Mouse (Mus musculus): ENCODE measurements around the gene Plce1. TPM values are rescaled to one million over a fixed set of nuclear protein-coding genes. Genes with fewer than 3 reads are reported as not detected.
A peak's percentile ranks its signal among the peaks of the same experiment; 100 is the strongest.
"Not testable (repeated sequence)": the region's sequence is repeated elsewhere in the genome, so short reads cannot be mapped to it uniquely, and the experiment has no call there.

Gene Plce1
- total RNA-seq, 4 experiments from 2014 or later: 4.8 to 6.6 (median 6.1) TPM

DNA sequence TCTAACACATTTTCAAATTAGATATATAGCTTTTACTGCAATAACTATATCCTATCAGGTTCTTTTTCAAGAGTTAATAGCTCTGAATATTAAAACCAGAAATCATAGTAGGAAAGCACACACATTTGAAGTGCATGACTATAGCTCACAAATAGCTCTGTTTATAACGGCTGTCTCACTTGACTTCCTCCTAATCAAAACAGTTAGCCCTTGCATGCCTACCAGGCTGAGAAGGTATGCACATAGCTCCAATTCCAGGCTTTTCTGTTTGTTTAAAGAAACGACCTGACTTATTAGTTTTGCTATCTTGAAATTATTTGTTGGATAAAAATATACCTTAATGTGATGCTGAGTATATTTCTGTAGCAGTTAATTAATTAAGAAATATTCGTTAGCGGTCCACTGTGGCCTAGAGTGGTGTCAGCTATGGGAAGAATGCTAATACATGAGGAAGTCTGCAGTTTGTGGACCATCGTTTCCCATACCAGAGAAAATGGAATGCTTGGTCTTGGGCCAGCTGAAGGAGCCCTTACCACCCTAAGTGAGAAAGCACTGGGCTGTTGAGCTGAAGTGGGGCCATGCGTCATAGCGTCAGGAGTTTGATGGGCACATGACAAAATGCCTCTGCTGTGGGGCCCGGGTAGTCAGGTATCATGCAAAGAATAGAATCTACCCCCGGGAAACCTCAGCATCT is 146.3 kb downstream of the Plce1 start:
- no peak for DNase-seq (ENCODE audit: low spot score in 2 of 2)

DNA sequence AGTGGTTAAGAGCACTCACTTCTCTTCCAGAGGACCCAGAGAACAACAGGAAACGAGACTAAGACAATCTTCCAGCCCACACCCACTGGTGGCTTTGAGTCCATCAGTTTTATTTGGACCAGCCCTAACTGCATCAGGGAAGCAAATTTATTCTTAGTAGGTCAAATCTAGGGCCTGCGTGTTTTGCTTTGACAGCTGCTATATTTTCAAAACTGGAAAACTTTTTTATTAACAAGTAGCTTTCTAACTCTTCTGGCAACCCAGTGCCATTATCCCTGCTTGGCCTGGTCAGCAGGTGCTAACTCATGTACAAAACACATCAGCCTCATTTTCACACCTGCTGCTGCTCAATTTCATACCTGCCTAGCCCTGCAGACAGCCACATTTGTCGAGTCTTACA is 151.3 kb downstream of the Plce1 start:
- no peak for DNase-seq (ENCODE audit: low spot score in 2 of 2)

DNA sequence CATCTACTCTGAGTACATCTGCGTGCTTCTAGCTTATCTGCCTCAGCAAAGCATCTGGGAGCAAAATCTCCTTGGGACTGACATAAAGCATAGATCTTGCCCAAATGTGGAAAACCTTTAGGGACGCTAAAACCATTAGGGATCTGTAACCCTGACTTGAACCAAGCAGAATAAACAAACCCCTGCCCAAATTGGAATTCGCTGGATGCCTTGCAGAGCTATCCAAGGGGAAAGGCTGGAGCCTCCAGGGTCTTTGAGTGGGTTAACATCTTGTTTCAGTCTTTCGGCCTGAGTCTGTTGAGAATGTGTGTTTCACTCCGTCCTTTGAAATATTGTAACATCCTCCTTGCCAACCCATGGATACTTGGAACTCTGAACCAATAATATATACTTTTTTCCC is 152.4 kb downstream of the Plce1 start:
- no peak for DNase-seq (ENCODE audit: low spot score in 2 of 2)

DNA sequence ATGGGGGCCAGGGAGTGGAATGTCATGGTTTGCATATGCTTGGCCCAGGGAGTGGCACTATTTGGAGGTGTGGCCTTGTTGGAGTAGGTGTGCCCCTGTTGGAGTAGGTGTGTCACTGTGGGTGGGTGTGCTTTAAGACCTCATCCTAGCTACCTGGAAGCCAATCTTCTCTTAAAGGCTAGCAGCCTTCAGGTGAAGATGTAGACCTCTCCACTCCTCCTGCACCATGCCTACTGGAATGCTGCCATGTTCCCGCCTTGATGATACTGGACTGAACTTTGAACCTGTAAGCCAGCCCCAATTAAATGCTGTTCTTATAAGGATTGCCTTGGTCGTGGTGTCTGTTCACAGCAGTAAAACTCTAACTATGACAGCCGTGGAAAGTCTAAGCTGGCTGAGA is 158.1 kb downstream of the Plce1 start:
- DNase-seq (ENCODE audit: low spot score in 2 of 2): no peak

DNA sequence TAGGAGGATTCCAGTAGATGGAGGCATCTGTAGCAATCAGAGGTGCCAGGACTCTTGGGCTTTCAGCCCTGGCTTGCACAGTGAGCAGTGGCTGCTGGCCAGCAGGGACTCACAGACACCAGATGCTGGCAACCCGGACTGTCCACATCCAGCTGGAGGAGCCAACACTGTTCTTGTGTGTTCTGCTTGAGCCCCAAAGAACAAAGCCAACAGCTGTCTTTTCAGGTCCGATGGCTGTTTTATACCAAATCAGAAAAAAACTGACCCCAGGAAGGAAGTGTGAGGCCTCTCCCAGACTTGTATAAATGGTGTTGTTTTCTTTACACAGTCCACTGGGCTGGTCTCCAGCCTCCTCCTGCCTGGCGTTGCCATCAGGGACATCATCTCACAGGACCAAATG is 158.9 kb downstream of the Plce1 start:
- DNase-seq (ENCODE audit: low spot score in 2 of 2): peak; percentile 20 to 58

DNA sequence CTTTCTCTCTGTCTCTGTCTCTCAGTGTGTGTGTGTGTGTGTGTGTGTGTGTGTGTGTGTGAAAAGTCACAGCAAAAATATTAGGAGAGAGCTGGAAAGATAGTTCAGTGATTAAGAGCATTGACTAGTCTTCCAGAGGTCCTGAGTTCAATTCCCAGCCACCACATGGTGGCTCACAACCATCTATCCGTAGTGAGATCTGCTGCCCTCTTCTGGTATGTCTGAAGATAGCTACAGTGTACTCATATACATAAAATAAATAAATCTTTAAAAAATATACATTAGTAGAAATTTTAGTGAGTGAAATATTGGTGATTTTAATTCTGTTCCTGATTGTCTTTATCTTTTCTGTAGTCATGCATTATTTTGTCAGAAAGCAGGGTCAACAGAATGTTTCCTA is 161.6 kb downstream of the Plce1 start:
- DNase-seq (ENCODE audit: low spot score in 2 of 2): not testable (repeated sequence)

DNA sequence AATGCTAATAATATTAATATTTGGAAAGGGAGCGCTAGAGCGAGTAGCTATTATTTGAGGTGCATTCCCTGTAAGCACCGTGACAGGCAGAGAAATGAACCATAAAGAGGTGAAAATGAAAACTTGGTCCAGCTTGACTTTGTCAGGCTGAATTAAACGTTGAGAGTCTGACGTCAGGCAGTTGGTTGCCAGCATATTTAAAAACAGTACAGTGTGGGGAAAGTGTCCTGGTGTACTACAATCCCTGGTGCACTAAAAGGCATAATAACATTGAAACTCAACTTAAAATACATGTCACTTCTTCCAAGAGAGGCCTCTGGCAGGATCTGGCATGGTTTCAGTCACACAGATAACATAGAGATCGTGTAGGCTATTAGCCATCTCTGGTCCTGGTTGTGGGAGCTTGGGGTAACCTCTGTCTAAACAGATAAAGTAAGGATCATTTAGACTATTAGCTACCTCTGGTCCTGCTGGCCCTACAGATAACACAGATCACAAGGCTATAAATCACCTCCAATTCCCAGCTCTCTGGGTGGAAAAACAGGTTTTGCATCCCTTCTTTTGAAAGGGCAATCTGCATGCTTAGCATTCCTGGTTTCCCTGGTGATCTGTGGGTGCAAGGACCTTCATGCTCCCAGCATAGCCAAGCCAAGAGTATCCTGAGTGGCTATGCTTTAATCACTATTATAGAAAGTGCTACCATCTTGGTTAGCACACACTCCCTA is 164.1 kb downstream of the Plce1 start:
- no peak for DNase-seq (ENCODE audit: low spot score in 2 of 2)

DNA sequence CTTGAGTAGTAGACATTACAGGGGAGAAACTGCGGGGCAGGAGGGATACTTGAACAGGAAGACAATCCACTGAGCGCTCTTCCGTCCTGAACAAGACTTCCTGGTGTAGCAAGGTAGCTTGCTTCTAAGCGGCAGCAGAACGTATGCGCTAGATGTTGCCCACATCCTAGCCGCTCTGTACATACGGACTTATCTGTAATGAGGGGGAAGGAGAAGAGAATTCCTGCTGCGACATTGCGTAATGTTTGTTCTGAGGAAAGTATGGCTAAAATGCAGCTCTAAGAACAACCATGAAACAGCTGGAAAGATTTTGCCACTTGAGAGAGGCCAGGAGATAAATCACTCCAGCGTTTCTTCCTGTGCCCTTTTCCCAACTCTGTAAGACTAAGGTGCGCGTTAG is 177.1 kb downstream of the Plce1 start:
- no peak for DNase-seq (ENCODE audit: low spot score in 2 of 2)

DNA sequence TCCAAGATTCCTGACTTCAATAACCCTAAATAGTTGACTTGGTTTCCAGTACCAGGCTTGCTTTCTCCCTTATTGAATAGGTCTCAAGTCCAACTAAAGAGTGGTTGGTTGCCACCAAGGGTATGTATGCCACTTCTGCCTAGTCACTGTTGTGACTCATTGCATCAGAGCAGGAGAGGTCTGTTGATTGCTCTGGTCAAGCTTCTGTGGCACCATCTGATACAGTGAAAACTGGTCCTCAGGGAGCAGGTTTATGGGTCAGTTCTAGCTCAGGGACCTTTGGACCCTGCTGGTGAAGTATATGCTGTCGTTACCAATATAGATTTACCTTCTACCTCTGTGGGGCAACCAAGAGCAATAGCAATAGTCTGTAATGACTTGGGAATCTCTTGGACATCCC is 184.5 kb downstream of the Plce1 start:
- no peak for DNase-seq (ENCODE audit: low spot score in 2 of 2)

DNA sequence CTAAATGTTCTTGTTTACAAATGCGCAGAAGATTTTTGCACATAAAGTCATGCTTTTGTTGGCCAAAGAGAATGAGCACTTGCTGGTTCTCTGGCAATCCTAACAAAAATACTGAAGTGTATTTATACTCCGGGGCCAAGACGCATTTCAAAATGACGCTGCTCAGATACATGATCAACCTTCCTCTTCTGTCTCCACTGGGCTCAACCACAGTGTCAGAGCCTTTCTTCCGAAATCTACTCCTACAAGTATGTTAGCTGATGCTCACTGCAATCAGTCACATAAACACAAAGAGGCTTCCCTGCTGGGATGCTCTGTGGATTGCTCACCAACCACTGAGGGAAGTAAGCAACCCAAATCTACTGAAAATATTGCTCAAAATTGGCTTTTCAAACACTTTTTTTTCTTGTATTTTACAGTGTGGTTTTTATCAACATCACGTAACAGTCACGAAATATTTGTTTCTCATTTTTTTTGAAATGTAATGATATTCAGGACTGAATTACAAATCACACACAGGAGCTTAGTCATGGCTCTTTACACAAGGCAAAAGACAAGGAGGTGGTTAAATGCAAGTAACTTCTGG is 191.2 kb downstream of the Plce1 start:
- DNase-seq (ENCODE audit: low spot score in 2 of 2): no peak

DNA sequence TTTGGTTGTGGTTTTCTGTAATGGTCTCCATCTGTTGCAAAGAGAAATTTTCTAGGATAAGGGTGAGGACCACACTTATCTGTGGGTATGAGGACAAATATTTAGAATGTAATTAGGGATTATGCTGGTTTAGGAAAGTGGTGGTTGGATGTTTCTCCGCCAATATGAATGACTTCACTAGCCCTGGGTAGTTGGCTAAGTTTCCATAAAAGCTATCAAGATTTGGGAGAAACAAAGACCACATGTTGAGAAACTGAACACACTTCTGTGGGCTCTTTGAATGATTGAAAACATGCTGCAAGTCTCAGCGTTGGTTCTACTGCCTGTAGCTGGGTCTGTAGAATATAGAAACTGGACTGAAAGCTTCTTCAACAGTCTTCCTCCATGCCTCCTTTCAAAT is 193.0 kb downstream of the Plce1 start:
- no peak for DNase-seq (ENCODE audit: low spot score in 2 of 2)

DNA sequence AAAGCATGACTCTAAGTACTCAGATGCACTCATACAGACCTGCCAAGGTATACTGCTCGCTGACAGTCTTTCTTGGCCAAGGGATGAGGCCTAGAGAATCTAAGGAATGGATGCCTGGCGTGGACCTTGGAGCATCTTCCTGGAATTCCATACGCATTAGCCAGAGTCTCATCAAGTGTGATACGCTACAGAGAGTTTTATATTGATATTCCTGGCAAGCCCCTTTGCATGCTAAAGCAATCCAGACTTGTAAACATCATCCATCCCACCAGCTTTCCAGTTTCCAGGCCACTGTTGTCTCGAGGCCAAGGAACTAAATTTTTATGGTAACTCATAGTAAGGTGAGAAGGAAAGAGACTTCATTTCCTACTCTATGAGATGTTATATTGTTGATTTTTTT is 197.7 kb downstream of the Plce1 start:
- no peak for DNase-seq (ENCODE audit: low spot score in 2 of 2)

DNA sequence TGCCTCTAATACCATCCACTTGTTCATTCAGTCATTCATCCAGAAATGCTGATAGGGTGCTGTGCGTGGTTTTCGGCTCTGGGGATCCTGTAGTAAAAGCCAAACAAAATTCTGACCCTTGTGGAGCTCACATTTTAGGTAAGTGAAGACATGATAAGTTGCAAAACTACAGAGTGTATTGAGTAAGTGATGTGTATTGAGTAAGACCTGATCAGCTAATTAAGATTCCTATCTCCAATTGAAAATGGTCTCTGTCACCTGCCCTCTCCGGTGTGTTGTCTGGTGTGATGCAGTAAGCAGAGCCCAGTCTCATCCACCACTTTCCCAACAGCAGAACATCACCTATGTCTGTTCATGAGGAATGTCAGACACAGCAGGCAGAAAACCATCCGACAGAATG is 198.6 kb downstream of the Plce1 start:
- DNase-seq (ENCODE audit: low spot score in 2 of 2): no peak

DNA sequence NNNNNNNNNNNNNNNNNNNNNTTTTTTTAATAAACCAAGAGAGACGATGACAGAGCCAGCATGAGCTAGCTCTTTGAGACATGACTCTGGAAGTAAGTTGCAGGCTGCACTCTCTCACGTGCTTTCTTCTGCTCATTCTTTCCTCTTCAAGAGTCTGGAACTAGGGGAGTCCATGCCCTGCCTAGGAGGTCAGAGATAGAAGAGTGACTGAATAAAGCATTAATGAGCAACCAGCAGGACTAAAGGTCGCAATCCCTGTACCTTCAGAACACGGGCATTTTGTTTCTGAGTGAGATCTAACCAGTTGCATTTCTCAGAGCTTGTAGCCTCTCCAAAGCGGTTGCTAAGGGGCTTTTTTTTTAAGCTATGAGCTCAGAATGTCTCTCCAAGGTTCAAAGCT is 206.4 kb downstream of the Plce1 start:
- no peak for DNase-seq (ENCODE audit: low spot score in 2 of 2)

DNA sequence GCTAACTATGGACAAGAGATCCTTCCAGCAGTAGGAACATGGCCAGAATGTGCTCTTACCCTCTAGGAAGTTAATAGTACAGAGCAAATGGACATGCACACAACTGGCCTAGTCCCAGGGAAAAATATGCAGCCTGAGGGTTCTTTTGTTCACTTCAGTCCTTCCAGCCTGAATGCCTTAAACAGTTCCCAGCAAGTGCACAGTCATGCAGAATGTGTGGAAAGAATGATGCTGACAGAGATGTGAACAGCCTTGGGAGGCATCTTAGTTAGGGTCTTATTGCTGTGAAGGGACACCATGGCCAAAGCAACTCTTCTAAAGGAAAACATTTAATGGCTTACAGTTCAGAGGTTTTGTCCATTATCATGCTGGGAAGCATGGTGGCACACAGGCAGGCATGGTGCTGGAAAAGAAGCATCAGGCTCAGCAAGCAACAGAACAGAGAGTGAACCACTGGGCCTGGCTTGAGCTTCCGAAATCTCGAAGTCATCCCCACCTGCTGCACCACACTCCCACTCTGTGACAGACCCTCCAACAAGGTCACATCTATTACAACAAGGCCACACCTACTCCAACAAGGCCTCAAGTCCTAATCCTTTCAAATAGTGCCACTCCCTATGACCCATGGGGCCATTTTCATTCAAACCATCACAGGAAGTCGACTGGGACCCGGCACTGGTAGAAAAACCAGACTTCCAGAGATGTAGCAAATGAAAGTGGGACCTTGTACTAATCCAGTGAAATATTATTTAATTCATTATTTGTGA is 208.0 kb downstream of the Plce1 start:
- no peak for DNase-seq (ENCODE audit: low spot score in 2 of 2)

DNA sequence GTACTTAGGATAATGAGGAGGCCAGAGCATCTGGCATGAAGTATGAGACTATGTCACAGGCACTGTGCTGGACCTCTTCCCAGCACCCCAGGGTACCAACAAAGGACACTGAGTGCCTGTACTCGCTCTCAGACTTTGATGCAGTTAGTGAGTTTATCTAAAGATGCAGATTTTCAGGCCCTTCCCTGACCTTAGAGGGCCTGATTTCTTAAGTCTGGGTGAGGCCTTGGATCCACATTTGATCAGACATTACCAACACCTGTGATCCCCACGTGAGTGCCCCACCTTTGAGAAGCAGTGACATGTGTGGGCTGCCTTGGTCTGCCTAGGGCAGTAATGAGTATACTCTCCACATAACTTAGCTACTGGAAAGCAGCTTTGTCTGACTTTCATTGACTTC is 209.4 kb downstream of the Plce1 start:
- no peak for DNase-seq (ENCODE audit: low spot score in 2 of 2)

DNA sequence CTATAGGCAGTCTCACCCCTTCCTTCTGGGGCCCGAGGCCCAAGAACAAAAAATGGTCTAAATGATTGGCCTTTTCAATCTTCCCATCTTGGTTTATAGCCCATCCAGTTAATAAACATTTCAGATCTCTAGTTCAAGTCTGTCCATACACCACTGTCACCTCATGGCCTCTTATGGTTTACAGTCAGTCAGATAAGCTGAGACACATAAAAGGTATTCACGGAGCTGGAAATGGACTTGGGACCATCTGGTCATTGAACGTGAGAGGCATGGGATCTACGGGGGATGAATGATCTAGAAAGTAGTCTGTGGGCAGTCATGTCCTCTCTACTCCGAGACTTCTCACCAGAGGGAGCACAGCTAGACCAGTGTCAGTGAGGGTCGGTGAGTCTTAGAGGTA is 210.6 kb downstream of the Plce1 start:
- no peak for DNase-seq (ENCODE audit: low spot score in 2 of 2)

DNA sequence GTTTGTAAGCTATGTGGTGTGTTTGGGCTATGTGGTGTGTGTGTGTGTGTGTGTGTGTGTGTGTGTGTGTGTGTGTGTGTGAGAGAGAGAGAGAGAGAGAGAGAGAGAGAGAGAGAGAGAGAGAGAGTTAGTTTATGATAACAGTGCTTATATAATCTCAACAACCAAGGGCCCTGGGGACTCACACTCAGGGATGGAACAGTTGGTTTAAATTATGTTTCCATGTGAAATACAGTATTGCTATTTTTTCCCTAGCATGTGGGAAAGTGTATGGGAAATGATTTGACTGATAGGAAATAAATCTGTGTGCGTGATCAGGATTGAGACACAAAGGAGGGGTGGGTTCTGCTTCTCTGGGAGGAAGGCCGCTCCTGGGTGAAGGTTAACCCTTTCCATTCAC is 212.4 kb downstream of the Plce1 start:
- no peak for DNase-seq (ENCODE audit: low spot score in 2 of 2)

DNA sequence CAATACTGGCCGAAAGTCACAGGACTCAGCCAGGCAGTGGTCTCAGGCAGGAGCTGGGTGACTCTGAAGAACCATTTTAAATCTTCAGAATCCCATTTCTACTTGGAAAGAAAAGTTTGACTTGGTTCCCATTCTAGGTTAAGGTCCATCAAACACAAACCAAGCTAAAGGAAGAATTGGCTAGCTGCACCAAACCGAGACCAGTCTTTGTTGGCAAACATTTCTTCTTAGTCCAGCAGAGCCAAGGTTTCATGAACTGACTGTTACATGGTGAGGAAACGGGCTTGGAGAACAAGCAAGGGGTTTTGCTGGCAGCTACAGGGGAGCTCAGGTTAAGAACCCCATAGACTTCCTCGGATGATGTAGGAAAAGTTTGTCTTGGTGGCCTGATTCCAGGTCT is 212.9 kb downstream of the Plce1 start:
- no peak for DNase-seq (ENCODE audit: low spot score in 2 of 2)

DNA sequence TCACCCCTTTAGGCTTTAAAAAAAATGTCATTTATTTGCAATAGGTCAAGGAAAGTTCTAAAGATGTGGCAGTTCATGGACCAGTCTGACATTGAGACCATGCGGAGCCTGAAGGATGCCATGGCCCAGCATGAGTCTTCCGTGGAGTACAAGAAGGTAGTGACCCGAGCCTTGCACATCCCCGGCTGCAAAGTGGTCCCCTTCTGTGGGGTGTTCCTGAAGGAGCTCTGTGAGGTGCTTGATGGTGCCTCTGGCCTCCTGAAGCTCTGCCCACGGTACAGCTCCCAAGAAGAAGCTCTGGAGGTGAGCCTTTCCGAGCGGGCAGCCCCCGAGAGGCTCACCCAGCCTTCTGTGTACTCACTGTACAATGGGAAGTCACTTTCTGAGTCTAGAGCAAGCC is 220.9 kb downstream of the Plce1 start:
- DNase-seq (ENCODE audit: low spot score in 2 of 2): no peak

DNA sequence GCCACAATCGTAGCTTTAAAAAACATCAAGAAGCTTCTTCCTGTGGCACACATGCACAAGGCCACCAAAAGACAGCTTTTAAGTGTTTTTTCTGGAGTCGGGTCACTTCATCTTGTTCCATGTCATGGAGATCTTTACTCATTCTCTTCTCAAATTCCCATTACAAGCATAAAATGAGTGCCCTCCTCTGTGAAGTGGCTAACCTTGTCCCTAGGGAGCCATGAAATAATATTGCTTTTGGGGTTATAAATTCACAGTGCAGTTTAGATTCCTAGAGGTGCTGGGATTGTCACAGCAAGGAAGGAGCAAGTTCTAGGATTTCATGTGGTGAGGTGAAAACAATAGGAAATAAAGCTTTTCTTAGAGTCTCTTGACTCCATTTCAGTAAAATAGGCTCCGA is 223.8 kb downstream of the Plce1 start:
- no peak for DNase-seq (ENCODE audit: low spot score in 2 of 2)

DNA sequence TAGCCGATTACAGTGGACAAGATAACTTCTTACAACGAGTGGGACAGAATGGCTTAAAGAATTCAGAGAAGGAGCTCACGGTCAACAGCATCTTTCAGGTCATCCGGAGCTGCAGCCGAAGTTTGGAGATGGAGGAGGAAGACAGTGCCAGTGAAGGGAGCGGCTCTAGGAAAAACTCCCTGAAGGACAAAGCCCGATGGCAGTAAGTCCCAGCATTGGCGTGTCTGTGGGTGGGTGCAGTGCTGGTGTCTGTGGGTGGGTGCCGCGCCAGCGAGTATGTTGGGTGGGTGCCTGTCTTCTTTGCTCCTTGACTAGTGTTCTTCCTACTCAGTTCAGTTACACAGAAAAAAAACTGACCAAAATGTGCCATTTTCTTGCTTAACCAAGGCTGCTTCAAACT is 224.3 kb downstream of the Plce1 start:
- no peak for DNase-seq (ENCODE audit: low spot score in 2 of 2)

Data from gastrocnemius, adult 8-10 months (tissue).